Mouse (Mus musculus): ENCODE measurements around the gene Med4.
"Not testable (repeated sequence)": the region's sequence is repeated elsewhere in the genome, so short reads cannot be mapped to it uniquely, and the experiment has no call there.

Gene Med4

DNA sequence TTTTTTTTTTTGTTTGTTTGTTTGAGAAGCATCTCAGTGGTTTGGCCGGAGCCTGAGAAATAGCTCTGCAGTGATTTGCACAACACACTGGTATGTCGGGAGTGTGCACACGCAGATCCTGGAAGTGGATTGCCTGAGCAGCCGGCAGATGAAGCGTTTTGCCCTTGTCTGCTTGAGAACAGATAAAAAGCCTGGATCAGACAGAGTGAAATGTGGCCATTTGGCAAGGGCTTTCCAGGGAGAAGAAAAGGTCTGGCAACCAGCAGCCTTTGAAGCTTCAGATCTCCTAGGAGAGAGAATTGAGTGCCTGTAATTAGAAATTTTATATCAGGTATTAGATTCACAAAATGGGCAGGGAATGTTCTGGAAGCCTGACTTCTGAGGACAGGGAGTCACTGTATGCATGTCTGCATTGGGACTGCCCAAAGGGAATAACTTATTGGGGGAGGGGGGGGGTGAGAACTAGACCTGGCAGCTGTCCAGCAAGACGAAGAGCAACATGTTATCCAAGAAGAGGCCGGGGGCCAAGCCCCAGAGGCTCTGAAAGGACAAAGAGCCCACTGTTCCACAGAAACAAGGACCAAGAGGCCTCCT, 7.1 kb upstream of the Med4 start:
- DNase-seq: peak; percentile 64

DNA sequence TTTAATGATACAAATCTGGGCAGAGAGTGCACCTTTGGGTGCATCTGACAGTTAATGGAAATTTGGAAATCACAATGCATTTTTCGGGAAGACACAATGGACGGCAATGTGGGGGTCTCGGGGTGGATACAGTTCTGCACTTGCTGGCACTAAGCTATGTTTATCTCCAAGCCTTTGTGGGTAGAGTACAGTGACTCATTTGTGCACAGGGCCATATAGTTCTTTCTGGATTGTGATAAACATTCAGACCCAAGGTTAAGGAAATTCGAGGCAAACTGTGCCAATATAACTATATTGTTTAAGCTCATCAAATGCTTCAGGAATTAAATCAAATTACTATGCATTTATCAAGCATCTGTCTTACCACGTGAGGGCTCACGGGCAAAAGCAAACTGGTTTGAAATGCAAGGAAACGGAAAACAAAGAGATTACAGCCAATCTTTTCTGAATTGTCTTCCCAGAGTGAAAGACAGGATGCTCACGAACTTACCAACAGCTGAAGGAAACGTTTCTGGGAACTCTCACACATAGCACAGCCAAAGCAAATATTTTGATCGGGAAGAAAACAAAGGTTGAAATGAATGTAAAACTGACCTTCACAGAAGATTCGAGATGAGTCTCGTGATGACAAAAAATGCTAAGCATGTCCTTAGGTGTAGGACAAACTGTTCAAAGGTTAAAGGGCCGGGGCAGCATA, 6.4 kb upstream of the Med4 start:
- no peak for DNase-seq

DNA sequence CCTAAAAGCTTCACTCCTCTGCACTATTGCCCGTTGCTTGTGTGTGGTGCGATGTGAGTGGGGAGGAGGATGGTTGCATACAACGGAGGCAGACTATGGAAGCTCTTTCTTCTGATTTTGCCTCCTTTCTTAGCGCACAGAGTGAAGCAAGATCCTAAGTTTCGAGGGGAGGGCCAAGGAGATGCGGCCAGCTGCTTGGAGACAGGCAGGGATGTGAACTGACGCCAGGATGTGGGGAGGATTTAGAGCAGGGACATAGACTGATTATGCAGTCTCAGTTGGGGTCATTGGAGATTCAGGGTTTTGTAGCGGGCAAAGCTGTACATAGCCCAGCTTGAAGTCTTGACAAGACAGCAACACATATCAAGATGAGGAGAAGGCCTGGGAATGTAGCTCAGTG, 3.5 kb upstream of the Med4 start:
- DNase-seq: no peak

DNA sequence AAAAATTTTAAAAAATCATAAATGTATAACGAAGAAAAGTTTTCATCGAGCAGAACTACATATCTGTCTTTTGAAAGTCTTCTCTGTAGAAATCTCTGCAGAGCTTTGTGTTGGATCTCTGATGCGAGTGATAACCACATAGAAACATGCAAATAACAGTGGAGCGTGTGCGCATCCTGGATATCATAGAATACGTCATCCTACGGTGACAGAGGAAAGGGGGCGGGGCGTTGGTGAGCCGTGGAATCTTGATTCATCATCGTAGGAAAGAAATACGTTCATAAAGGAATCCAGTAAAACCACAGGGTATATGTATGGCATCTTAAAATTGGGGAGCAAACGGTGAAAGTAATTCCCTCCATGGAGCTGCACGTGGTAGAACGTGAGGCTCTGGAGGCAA, 2.6 kb upstream of the Med4 start:
- no peak for DNase-seq

DNA sequence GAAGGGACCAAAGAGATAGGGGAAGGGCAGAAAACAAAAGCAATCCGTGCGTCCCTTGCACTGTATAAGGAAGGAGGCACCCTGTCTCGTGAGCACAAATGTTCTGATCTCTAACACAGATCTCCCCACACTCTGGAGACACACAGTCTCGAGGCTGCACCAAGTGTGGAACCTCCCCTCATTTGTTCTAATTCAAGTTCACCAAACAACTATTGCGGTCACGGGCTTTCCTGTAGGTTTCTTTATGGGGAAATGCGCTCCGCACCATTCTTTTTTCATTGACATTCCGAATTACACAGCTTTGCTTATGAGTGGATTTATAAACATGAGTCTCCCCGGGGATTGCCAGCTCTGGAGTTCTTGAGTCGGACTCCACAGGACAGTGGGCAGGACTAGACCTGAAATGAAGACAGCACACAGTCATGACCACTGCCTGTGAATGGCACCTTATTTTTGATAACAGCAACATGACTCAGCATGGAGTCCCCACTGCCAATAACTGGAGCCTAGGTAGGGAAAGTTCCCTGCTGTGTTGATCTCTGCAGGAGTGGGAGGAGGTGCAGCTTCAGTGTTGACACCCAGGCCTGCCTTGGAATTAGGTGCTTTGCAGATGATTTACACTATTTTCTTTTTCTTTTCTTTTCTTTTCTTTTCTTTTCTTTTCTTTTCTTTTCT, 2.0 kb upstream of the Med4 start:
- no peak for DNase-seq

DNA sequence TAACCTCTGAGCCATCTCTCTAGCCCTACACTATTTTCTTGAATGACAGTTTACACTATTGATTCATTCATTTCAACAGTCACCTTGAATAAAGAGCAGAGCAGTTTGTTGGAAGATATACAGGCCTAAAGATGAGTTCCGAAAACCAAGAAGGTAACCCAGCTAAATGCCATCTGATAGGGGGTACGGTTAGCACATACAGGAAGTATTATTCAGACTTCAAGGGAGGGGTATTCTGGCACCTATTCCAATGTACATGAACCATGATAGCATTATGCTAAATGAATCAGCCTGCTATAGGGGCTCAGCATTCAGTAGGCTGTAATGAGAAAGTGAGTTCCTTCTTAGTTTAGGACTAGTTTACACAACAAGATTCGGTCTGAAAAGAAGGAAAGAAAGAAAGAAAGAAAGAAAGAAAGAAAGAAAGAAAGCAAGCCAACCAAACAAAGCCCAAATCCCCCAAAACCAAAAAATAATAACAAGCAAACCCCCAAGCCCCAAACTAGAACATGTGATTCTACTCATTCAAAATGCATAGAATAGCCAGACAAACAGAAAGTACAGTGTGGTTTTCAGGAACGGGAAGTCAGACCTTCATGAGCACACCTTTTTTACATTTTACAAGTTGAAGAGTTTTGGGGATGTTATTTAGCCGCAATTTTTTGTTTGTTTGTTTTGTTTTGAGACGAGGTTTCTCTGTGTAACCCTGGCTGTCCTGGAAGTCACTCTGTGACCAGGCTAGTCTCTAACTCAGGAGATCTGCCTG, 1.0 kb upstream of the Med4 start:
- no peak for DNase-seq

DNA sequence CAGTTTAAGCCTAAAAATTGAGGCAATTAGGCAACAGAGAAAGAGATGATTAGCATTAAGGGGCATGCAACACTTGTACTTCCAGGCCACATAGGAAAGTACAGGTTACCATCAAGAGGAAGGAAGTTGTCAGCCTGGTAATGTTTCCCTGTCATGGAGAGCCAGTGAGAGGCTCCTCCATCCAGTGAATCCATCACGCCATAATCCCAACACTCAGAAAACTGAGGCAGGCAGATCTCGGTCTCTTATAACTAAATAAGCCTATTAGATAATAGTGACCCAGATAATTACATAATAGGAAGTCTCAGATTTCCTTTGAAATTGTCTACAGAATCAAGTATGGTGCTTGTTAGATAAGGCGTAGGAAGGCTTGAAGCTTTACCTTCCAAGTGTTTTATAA, 14.3 kb downstream of the Med4 start:
- DNase-seq: no peak

DNA sequence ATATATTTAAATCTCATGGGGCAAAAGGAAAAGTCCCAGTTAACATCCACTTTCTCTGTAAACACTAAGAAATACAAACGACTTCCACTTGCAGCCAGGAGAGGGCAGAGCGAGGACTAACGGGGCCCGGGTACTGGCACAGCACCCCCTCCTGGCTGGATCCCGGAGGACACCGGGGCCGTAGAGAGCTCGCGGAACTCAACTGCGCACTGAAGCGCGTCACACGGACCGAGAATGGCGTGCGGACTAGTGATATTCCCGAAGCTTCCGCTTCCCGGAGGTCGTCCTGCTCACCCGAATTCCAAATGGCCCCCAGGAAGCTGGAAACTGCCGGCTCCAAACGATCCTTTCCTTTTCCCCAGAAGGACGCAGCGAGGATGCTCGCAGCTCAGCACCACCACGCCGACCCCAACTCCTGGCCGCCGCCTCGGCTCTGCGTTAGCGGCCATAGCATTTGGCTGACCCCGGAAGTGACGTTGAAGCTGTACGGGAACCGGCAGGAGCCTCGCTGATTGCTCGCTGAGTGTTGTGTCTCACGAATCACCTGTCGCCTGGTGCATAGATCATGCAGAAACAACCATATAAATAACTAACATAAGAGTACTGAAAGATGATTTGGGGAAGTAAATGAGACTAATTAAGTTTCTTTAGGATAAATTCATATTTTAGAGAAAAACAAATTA, 15.1 kb downstream of the Med4 start, which contains the start of gene Sucla2:
Gene Sucla2 (plus strand): TSS at position 554 of the 683 bp plus-strand sequence.
- peak; percentile 97 for DNase-seq

DNA sequence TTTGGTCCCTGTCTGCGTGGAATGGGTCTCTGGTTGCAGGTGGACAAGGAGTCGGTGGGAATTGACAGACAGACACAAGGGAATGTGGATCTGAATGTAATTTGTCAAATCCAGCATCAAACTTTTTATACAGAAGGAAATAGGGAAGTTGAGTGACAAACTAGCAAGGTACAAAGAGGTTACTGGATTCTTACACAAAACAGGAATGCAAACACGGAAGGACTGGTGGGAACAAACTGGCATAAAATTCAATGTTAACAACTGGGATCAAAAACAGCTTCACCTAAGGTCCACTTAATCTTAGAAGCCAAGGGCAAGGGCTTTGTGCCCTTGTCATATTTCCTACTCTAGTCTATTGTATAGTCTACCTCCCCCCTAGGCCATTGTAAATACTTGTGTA, 18.8 kb downstream of the Med4 start:
- not testable (repeated sequence) for DNase-seq

DNA sequence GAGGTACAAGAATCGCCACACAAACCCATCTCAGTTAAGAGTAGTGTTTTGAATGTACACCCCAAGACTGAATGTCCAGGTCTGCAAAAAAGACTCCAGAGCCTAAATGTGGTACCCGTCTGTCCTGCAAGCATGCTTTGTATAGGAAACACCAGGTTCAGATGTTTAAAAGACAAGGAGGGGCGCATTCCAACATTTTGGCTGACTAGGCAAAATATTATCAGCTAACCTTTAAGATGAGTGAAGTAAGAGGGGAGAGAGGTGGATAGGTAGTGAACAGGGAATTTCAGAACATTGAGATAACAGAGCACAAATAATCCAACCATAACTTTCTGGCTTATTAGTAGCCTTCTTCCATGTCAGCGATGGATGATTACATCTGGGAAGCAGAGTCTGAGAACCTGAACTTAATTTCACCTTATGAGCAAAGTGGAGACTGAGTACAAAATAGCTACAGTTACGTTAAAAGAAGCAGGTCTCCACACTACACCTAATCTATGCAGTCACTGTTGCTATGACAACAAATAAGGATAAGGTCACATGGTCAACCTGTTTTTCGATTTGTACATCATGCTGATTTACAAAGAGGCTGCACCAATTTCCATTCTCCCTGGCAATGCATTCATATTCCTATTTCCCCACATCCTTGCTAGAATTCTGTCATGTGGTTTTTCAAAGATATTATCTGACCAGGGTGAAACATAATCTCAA, 24.1 kb downstream of the Med4 start:
- no peak for DNase-seq

DNA sequence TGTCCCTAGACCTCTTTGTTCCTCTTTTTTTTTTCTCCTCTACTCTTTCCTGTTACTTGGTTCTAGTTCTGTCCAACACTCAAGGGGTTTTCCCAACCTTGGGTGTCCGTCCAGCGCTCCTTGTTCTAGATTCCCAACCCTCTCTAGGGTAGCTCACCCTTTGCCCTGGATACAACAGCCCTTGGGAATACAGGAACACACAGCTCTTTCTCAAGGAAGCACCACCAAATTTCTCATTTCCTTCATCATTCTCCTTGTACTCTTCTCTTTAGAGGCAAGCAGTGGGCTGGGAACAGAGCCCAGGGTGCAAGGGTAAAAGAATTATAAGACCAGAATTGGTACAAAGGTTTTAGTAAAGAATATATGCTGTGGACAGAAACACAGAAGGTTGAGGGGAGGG, 25.8 kb downstream of the Med4 start:
- DNase-seq: no peak

DNA sequence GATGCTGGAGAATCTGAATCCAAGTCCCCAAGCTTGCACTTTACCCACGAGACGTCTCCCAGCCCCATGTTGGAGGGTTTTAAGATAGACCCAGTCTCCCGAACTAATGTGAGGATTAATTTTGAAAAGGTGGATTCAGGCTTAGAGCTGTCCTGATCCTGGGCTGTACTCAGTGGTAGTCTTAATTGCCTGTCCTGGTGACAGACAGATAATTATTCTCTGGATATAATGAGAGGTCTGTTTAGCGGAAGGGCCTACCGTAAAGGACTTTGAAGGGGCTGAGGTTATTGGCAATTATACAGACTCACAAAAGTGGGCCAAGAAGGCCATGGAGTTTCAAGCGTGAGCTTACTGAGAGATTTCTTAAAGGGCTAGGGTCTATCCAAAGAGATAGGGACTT, 34.0 kb downstream of the Med4 start:
- no peak for DNase-seq

DNA sequence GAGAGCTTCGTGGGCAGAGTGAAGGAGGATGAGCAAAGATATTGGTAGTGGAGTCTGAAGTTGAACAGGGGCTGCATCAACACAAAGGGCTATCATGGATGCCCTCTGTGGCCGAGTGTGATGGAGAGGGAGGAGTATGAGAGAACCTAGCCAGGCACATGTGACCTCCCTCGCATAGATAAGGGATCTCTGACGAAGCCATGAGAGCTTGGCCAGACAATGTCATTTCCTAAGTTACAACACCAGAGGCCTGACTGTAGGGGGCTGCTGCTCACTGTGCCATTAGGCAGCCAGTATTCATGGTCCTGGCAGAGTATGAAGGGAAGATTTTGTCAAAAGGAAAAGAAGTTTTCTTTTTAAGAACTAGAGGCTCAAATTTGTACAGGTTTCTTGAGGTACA, 37.2 kb downstream of the Med4 start:
- no peak for DNase-seq

DNA sequence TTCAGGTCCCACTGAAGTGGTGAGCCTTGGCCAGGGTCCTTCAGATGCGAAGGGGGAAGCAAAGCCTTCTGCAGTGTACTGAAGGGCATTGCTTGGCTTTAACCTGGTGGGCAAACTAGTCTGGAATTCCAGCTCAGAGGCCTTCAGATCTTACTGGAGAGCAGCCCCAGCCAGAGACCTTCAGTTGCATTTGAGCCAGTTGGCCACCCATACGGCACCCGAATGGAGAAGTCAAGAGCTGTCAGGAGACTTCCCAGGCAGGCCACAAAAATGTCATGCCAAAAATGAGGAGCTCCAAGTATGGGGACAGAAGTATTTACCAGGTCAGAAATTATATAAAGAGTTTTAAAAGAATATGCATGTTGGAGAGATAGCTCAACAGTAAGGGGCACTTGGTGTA, 38.2 kb downstream of the Med4 start, which contains the start of gene Nudt15:
Gene Nudt15 (minus strand): TSS at position 192 of the 400 bp plus-strand sequence.
- no peak for DNase-seq

DNA sequence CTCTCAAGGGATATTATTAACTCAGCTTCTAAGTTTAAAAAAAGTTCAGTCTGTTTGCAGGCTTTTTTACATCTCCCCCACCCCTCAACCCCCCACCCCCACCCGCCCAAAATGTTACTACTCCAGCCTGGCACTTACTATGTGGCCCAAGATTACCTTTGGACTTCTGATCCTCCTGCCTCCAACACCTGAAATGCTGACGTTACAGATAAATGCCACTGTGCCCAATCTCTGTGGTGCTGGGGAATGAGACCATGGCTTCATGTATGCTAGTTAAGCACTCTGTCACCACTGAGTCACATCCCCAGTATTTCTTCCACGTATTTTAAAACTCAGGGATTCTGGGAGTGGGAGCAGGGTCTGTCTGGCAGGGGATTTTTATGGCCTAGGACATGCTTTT, 40.5 kb downstream of the Med4 start:
- DNase-seq: no peak

DNA sequence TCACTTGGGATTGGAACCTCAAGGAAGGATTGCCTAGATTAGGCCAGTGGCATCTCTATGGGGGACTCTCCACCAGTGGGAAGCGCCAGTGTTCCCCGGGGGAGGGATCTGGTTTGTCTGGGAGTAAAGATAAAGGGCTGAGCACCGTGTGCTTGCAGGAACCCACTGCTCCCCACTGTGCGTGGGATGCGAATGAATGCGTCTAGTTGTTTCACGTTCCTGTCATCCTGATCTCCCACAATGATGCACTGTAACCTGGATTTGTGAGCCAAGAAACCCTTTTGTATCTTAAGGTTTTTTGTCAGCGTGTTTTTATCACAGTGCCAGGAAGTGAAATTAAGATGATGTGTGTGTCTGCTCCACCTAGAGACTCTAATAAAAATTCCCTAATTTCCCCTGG, 40.9 kb downstream of the Med4 start:
- DNase-seq: no peak

DNA sequence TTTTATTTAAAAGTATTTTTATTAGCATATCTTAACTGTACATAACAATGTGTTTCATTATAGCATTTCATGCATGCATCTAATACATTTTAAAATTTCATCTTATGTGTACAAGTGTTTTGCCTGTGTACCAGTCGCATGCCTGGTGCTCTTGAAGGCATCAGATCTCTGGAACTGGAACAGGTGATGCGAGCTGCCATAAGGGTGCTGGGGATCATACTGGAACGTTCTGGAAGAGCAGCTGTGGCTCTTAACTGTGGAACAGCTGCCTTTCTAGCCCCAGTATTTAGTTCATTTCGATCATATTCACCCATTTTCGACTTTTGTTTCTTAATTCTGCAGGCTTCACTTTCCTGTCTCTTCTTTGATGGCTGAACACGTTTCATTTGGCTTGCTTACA, 41.3 kb downstream of the Med4 start:
- no peak for DNase-seq

DNA sequence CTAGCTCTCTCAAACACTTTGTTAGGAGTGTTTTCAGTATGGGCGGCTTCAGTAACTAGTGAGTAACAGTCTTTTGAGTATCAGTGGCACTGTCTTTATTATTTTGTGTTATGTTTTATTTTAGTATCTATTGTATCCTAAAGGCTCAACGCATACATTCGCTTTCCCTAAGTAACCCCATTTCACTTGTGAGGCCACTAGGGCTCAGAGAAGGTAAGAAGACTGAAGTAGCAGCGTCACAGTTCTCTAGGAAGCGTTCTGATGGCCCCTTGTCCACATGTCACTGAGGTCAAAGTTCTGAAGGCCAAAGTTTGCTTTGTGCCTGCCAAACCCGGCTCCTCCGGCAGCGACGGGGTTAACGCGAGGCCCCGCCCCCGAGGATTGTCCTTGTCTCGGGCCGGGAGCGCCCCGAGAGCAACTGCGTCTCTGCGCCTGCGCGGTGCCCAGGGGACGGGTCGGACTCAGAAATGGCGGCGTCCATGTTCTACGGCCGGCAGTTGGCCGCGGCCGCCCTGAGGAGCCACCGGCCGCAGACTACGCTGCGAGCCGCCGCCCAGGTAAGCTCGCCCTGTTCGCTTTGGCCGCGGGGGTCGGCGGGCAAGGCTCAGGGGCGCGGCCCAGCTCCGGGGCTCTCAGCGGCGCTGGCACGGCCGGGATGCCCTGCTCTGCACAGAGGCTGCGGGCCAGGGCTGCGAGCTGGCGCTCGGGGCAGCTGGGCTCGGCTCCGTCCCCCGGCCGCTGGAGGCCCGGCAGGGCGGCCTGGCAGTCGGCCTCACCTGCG, 42.7 kb downstream of the Med4 start:
- DNase-seq: peak; percentile 98

DNA sequence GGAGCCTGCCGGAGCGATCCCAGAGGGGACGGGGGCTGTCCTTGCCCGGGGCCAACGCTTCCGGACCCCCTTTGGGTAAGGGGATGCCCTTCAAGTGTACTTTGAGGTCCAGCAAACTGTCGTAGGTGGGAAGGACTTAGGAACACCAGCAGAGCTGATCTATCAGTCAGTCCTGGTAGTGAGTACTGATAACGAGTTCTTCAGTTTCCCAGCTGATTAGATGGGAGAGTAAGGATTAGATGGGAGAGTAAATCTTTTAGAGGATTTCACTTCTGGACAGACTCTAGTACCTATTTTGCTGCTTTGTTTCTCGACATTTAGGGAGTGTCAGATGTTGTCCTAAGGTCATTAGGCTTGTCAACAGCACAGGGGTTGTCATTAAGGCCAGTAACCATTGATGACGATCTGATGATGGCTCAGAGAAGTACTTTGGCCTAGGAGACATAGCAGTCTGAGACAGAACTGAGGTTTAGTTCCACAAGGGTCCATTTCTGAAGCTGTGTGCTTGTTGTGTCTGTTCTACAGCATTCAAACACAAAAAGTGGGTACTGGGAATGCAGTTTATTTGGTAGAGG, 43.4 kb downstream of the Med4 start:
- no peak for DNase-seq

Measured in right cerebral cortex, postnatal 4 days (tissue).